Mouse (Mus musculus): ENCODE data around the gene Tas2r119. TPM values are rescaled to one million over a fixed set of nuclear protein-coding genes. Genes with fewer than 3 reads are reported as not detected.

The Tas2r119 gene
- total RNA-seq, 2 experiments from 2014 or later = not detected

GRCm38 (mm10) chr15:32226381-32226780 lies 49.3 kb downstream of the Tas2r119 start:
- DNase-seq = no peak

DNA sequence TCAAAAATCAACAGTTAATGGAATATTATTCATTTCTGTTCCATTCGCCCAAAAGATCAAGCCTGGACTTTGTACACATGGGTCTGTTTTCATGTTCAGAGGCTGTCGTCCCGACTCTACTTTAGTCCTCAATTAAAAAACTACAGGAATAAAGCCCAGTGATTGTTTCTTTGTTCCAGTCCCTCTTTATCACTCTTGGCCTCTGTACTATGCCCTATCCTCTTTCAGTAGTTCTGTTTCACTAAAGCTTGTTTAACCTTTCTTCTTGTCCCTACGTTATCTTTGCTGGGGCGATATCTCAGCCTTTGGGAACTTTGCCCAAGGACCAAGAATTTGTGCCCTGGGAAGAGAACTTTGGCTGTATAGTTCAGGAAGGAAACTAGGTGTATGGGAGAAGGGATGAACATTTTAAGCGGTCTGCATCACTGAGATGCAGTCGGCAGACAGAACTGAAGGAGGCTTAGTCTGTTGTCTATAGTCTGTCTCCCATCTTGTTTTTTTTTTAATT lies 49.9 kb downstream of the Tas2r119 start:
- peak; percentile 31 to 43 for DNase-seq

Other genes starting within 250 kb of the Tas2r119 start
- 10 to 100 TPM; 16.0 to 23.2 TPM for gene Sema5a, start 67.5 kb downstream of the Tas2r119 start, total RNA-seq (2021)

All from adrenal gland, postnatal 36 days (tissue).